Mouse (Mus musculus): ENCODE data around the gene Camta2. TPM values are rescaled to one million over a fixed set of nuclear protein-coding genes. Genes with fewer than 3 reads are reported as not detected.

The Camta2 gene
- polyA plus RNA-seq (2015; fragmentation: Nextera tagmentation; extraction: Ambion mirVana) = 32.5 and 35.4 TPM in 2 replicates

GRCm38 (mm10) chr11:70687601-70688199 is at the start of gene Camta2:
Camta2 (minus strand) TSS chr11:70688105.

GRCm38 (mm10) chr11:70699722-70700556 is 12.0 kb upstream of the Camta2 start, which contains the start of the genes Inca1 and Kif1c:
Inca1 (minus strand) TSS chr11:70700155.
Kif1c (plus strand) TSS chr11:70700548.

GRCm38 (mm10) chr11:70668771-70669505 is 19.0 kb downstream of the Camta2 start, which contains the start of gene Spag7:
Spag7 (minus strand) TSS chr11:70669416.

GRCm38 (mm10) chr11:70656964-70657363 is 30.9 kb downstream of the Camta2 start, which contains the start of gene Eno3:
Eno3 (plus strand) TSS chr11:70657202.

GRCm38 (mm10) chr11:70654198-70654922 is 33.5 kb downstream of the Camta2 start, which contains the start of gene Pfn1:
Pfn1 (minus strand) TSS chr11:70654644.

DNA sequence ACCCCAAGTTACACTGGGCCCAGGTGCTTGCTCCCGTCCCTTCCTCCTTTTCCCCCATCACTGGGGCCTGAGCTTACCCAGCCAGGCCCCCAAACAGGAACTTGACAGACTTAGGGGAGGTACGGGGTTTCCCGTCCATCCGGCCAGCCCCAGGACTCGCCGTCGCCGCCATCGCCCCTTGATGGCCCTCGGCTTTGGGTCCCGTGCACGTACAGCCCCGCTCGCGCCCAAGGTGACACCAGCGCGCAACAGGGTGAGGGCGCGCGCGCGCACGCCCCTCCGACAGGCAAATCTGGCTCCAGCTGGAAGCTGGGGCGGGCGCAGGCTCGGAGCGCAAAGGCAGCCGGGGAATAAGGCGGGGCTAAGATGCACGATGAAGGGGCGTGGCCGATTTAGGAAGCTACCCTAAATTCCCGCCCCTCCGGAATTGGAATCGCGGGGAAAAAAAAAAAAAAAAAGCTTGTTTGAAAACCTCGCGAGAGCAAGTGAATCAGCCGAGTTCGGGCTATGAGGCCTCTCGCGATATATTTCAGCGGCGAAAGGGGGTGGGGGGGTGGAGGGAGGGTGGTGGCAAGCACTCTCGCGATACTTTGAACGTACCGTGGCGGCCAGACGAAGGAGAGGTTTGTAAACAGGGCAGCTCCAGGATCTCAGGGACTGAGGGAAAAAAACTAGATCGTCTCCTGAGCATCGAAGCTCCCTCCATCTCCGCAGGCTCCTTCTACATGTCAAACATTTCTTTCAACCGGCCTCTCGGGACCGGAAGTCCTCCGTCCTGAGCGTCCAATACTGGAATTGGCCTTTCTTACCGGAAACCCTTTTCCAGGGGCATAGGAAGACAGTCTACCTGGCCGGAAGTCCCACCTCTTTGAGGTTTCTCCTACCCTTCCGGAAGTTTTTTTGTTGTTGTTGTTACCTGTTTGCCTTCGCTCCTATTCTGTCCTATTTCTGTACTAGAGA is 40.9 kb downstream of the Camta2 start, which contains the start of the genes Rnf167 and Slc25a11:
Gene Rnf167 (plus strand): TSS at position 545 of the 960 bp plus-strand sequence.
Gene Slc25a11 (minus strand): TSS at position 789 of the 960 bp plus-strand sequence.

GRCm38 (mm10) chr11:70638714-70639278 is 49.1 kb downstream of the Camta2 start, which contains the start of gene Gp1ba:
Gp1ba (plus strand) TSS chr11:70639122.

Small RNA genes lying within 50 kb of the gene (microRNA-seq; reads per million reads assigned to microRNA genes)
- not detected for gene Mir6925

Other genes with a start within 250 kb of the Camta2 start
- gene Med11, start 236.2 kb downstream of the Camta2 start, polyA plus RNA-seq (2015; fragmentation: Nextera tagmentation; extraction: Ambion mirVana) = 35.2 and 36.0 TPM in 2 replicates
- gene Zmynd15, start 228.7 kb downstream of the Camta2 start, polyA plus RNA-seq (2015; fragmentation: Nextera tagmentation; extraction: Ambion mirVana) = 0.80 and 1.5 TPM in 2 replicates
- gene Cxcl16, start 228.1 kb downstream of the Camta2 start, polyA plus RNA-seq (2015; fragmentation: Nextera tagmentation; extraction: Ambion mirVana) = 9.8 and 10.5 TPM in 2 replicates
- gene Tm4sf5, start 182.9 kb downstream of the Camta2 start, polyA plus RNA-seq (2015; fragmentation: Nextera tagmentation; extraction: Ambion mirVana) = 6.2 and 6.9 TPM in 2 replicates
- 0.48 TPM in 1 of 2 replicates, not detected in the other for gene Vmo1, start 173.5 kb downstream of the Camta2 start, polyA plus RNA-seq (2015; fragmentation: Nextera tagmentation; extraction: Ambion mirVana)
- 0.28 and 0.34 TPM in 2 replicates for gene Gltpd2, start 168.9 kb downstream of the Camta2 start, polyA plus RNA-seq (2015; fragmentation: Nextera tagmentation; extraction: Ambion mirVana)
- gene Psmb6, start 162.7 kb downstream of the Camta2 start, polyA plus RNA-seq (2015; fragmentation: Nextera tagmentation; extraction: Ambion mirVana) = 779 and 839 TPM in 2 replicates
- not detected in 2 replicates for gene Gm40193, start 155.2 kb downstream of the Camta2 start, polyA plus RNA-seq (2015; fragmentation: Nextera tagmentation; extraction: Ambion mirVana)
- gene Pld2, start 148.0 kb downstream of the Camta2 start, polyA plus RNA-seq (2015; fragmentation: Nextera tagmentation; extraction: Ambion mirVana) = 20.0 and 21.7 TPM in 2 replicates
- 15.4 and 18.3 TPM in 2 replicates for gene Mink1, start 125.2 kb downstream of the Camta2 start, polyA plus RNA-seq (2015; fragmentation: Nextera tagmentation; extraction: Ambion mirVana)
- gene 4930544D05Rik, start 72.3 kb downstream of the Camta2 start, polyA plus RNA-seq (2015; fragmentation: Nextera tagmentation; extraction: Ambion mirVana) = not detected in 2 replicates
- 0.72 and 0.92 TPM in 2 replicates for gene Chrne, start 68.9 kb downstream of the Camta2 start, polyA plus RNA-seq (2015; fragmentation: Nextera tagmentation; extraction: Ambion mirVana)
- gene Gp1ba, start 49.0 kb downstream of the Camta2 start, polyA plus RNA-seq (2015; fragmentation: Nextera tagmentation; extraction: Ambion mirVana) = 0.22 and 0.27 TPM in 2 replicates
- gene Rnf167, start 40.9 kb downstream of the Camta2 start, polyA plus RNA-seq (2015; fragmentation: Nextera tagmentation; extraction: Ambion mirVana) = 86.8 and 91.5 TPM in 2 replicates
- 162 TPM in 2 replicates for gene Slc25a11, start 40.6 kb downstream of the Camta2 start, polyA plus RNA-seq (2015; fragmentation: Nextera tagmentation; extraction: Ambion mirVana)
- gene Pfn1, start 33.5 kb downstream of the Camta2 start, polyA plus RNA-seq (2015; fragmentation: Nextera tagmentation; extraction: Ambion mirVana) = 622 and 671 TPM in 2 replicates
- gene Eno3, start 30.9 kb downstream of the Camta2 start, polyA plus RNA-seq (2015; fragmentation: Nextera tagmentation; extraction: Ambion mirVana) = 9.6 and 10.6 TPM in 2 replicates
- gene Spag7, start 18.7 kb downstream of the Camta2 start, polyA plus RNA-seq (2015; fragmentation: Nextera tagmentation; extraction: Ambion mirVana) = 134 and 151 TPM in 2 replicates
- gene Inca1, start 12.1 kb upstream of the Camta2 start, polyA plus RNA-seq (2015; fragmentation: Nextera tagmentation; extraction: Ambion mirVana) = 2.2 and 2.5 TPM in 2 replicates
- 2.2 and 2.5 TPM in 2 replicates for gene Kif1c, start 12.4 kb upstream of the Camta2 start, polyA plus RNA-seq (2015; fragmentation: Nextera tagmentation; extraction: Ambion mirVana)
- 13.2 and 15.0 TPM in 2 replicates for gene Zfp3, start 76.1 kb upstream of the Camta2 start, polyA plus RNA-seq (2015; fragmentation: Nextera tagmentation; extraction: Ambion mirVana)
- gene Scimp, start 124.5 kb upstream of the Camta2 start, polyA plus RNA-seq (2015; fragmentation: Nextera tagmentation; extraction: Ambion mirVana) = 0.28 and 0.36 TPM in 2 replicates
- 98.5 and 103 TPM in 2 replicates for gene Rabep1, start 156.7 kb upstream of the Camta2 start, polyA plus RNA-seq (2015; fragmentation: Nextera tagmentation; extraction: Ambion mirVana)